Mouse (Mus musculus) heart, postnatal 0 days (tissue): ENCODE measurements around the gene Tbck.

Experiments used
- CTCF ChIP-seq: IDR thresholded peaks from 2 replicates; pipeline ENCODE4 v1.5.1; 2016; ENCODE audit warnings: antibody characterized with exemption, control low read depth, low read depth
- EP300 ChIP-seq: IDR thresholded peaks from 2 replicates; pipeline ENCODE4 v1.6.1; 2016; ENCODE audit warnings: antibody characterized with exemption, low read depth

GRCm38 (mm10) chr3:132811791-132812190 is 127.8 kb downstream of the Tbck start:
- TF ChIP-seq EP300: no peak
- TF ChIP-seq CTCF: no peak
